Comparison of ENCODE assay signal across 23 mouse cellular contexts in genomic region chr14:47361899-47362298, GRCm38 (mm10). TPM values are rescaled to one million over a fixed set of nuclear protein-coding genes. Genes with fewer than 3 reads are reported as not detected.
A peak's percentile ranks its signal among the peaks of the same experiment; 100 is the strongest.
DNase-seq lines count a peak whose midpoint lies in the region; ATAC-seq and TF ChIP-seq lines count a peak whose summit lies in the region.
"Had no signal": no experiment of that assay in that cellular context is flagged by ENCODE, and none has a peak within 500 bp of the region (broad histone marks: within the 10 kb centered on the region; RNA-seq: fewer than 3 reads in every experiment).

No protein-coding gene starts in this region.

- H3K4me3 ChIP-seq in CH12.LX (replicated peaks in 1 of 3; ENCODE audit: low read depth in 2 of 3, low read length in 2 of 3, poor library complexity in 1 of 3) = no peak overlapping the region
- H3K4me3 ChIP-seq: embryonic facial prominence, embryonic 15.5 days; layer of hippocampus, adult 2 months; limb, embryonic 13.5 days; myocyte had no signal

- dilution Hi-C loops in CH12.LX (cut with MboI; ENCODE audit: extremely low pct_ligation_motif_present, extremely low pct_unique_long_range_greater_than_20kb, low sequenced_read_pairs) = no loop called here

- H3K27me3 ChIP-seq in CH12.LX (replicated peaks) = no peaks in the 10 kb centered on the region
- H3K27me3 ChIP-seq: embryonic facial prominence, embryonic 15.5 days had no signal

- no peak; the same call in 1 of the 2 replicates for TF ChIP-seq EP300 in CH12.LX (IDR thresholded peaks at IDR 0.05; ENCODE audit: low read length)

- DNase-seq in lung, adult 18-20 months = peak; percentile 31 to 32
- DNase-seq in lung, postnatal 4 days = no peak
- peak; percentile 59 for DNase-seq in CH12.LX (ENCODE audit: extremely low read depth)
- no peak for DNase-seq in adrenal gland, adult 8-10 months
- DNase-seq in left cerebral cortex, adult 11 months (ENCODE audit: low spot score) = no peak
- DNase-seq in urinary bladder, postnatal 25 days (ENCODE audit: low spot score) = no peak
- DNase-seq: adrenal gland, postnatal 36 days; cerebellum, adult 9-11 months; gastrocnemius, postnatal 14 days; kidney, adult 11 months; retina, postnatal 1 day; right cerebral cortex, postnatal 4 days; thymus, postnatal 36 days had no signal

- TF ChIP-seq POLR2A in CH12.LX (IDR thresholded peaks at IDR 0.05; ENCODE audit: low read depth, low read length) = peak; percentile 63

- peak; percentile 34 for ATAC-seq in activated CD4-positive, CD25-positive, alpha-beta regulatory T cell, adult 4 months
- ATAC-seq in megakaryocyte, adult 5-6 weeks (ENCODE audit: poor library complexity, severe bottlenecking) = peak; percentile 67

- in situ Hi-C loops in CH12.LX (cut with MboI; ENCODE audit: low pct_ligation_motif_present, low pct_unique_long_range_greater_than_20kb, low sequenced_read_pairs) = no loop called here

- TF ChIP-seq CTCF in CH12.LX (conservative IDR thresholded peaks at IDR 0.05 in 1 of 2, IDR thresholded peaks at IDR 0.05 in 1 of 2; ENCODE audit: low read depth in 2 of 2, low read length in 2 of 2) = no peak

- H3K4me2 ChIP-seq in CH12.LX (ENCODE audit: insufficient read depth, low read depth, poor library complexity, severe bottlenecking) = peak overlapping the region; percentile 5; the same call in 1 of the 2 replicates
- H3K4me2 ChIP-seq: embryonic facial prominence, embryonic 15.5 days; heart, embryonic 11.5 days; hindbrain, embryonic 14.5 days; limb, embryonic 13.5 days; midbrain, embryonic 11.5 days had no signal

- no peaks in the 10 kb centered on the region for H3K36me3 ChIP-seq in CH12.LX (replicated peaks in 1 of 2; ENCODE audit: control insufficient read depth in 1 of 2, insufficient read depth in 1 of 2, low read length in 1 of 2)
- H3K36me3 ChIP-seq: embryonic facial prominence, embryonic 15.5 days; limb, embryonic 13.5 days had no signal

- H3K9ac ChIP-seq in CH12.LX (ENCODE audit: insufficient read depth, low read depth) = no peak overlapping the region
- H3K9ac ChIP-seq: embryonic facial prominence, embryonic 15.5 days; hindbrain, embryonic 14.5 days; limb, embryonic 13.5 days had no signal

- H3K27ac ChIP-seq in CH12.LX (ENCODE audit: insufficient read depth, low read depth) = peak overlapping the region; percentile 36; the same call in 1 of the 2 replicates
- H3K27ac ChIP-seq: embryonic facial prominence, embryonic 15.5 days; hindbrain, embryonic 14.5 days; kidney, postnatal 0 days; layer of hippocampus, adult 2 months; limb, embryonic 13.5 days had no signal

- TF ChIP-seq RAD21 in CH12.LX (IDR thresholded peaks at IDR 0.05; ENCODE audit: low read depth, low read length) = no peak

- H3K4me1 ChIP-seq in CH12.LX (ENCODE audit: control insufficient read depth in 1 of 2, insufficient read depth in 2 of 2) = peaks cover 21 to 42% of the 10 kb centered on the region in 2 experiments

- H3K79me2 ChIP-seq in CH12.LX (replicated peaks; ENCODE audit: control insufficient read depth, extremely low read depth, insufficient read depth, poor library complexity, severe bottlenecking) = no peaks in the 10 kb centered on the region

- H3K9me3 ChIP-seq in CH12.LX (replicated peaks; ENCODE audit: low read length) = no peaks in the 10 kb centered on the region
- H3K9me3 ChIP-seq: embryonic facial prominence, embryonic 15.5 days; limb, embryonic 13.5 days had no signal

TF ChIP-seq in CH12.LX, 34 proteins besides CTCF, POLR2A, EP300 and RAD21:
- TF ChIP-seq BHLHE40 (IDR thresholded peaks at IDR 0.05; ENCODE audit: low read depth, low read length) = no peak
- peak; percentile 49 for TF ChIP-seq NELFE (IDR thresholded peaks at IDR 0.05; ENCODE audit: low read depth, low read length)
- peak; percentile 53 for TF ChIP-seq ELF1 (IDR thresholded peaks at IDR 0.05; ENCODE audit: low read depth, low read length)
- peak; percentile 10; the same call in 1 of the 2 replicates for TF ChIP-seq ETS1 (conservative IDR thresholded peaks at IDR 0.05; ENCODE audit: low read depth, low read length)
- TF ChIP-seq NRF1 (IDR thresholded peaks at IDR 0.05; ENCODE audit: low read depth, low read length) = no peak
- TF ChIP-seq MAZ (IDR thresholded peaks at IDR 0.05; ENCODE audit: low read depth, low read length) = no peak
- no peak for TF ChIP-seq MYC (IDR thresholded peaks at IDR 0.05; ENCODE audit: low read depth, low read length)
- TF ChIP-seq ZMIZ1 (IDR thresholded peaks at IDR 0.05; ENCODE audit: low read depth, low read length) = peak; percentile 93
- no peak for TF ChIP-seq UBTF (IDR thresholded peaks at IDR 0.05; ENCODE audit: low read depth, low read length)
- TF ChIP-seq PAX5 (IDR thresholded peaks at IDR 0.05; ENCODE audit: low read length) = no peak
- no peak for TF ChIP-seq MAFK (IDR thresholded peaks at IDR 0.05; ENCODE audit: insufficient replicate concordance, low read length)
- TF ChIP-seq POLR2AphosphoS2 (IDR thresholded peaks at IDR 0.05; ENCODE audit: low read depth, low read length) = no peak
- no peak for TF ChIP-seq MXI1 (IDR thresholded peaks at IDR 0.05; ENCODE audit: low read depth, low read length)
- TF ChIP-seq KAT2A (IDR thresholded peaks at IDR 0.05; ENCODE audit: insufficient replicate concordance, low read length) = no peak
- TF ChIP-seq SMC3 (IDR thresholded peaks at IDR 0.05; ENCODE audit: low read depth, low read length) = no peak
- TF ChIP-seq TCF12 (IDR thresholded peaks at IDR 0.05; ENCODE audit: low read depth, low read length) = 0 out of 2 replicates have a peak, but pooled peaks have one; percentile 11
- no peak for TF ChIP-seq ZNF384 (IDR thresholded peaks at IDR 0.05; ENCODE audit: low read depth, low read length)
- TF ChIP-seq TBP (conservative IDR thresholded peaks at IDR 0.05; ENCODE audit: low read depth, low read length) = peak; percentile 73
- TF ChIP-seq CHD1 (IDR thresholded peaks at IDR 0.05; ENCODE audit: low read depth, low read length) = no peak
- no peak for TF ChIP-seq JUN (IDR thresholded peaks at IDR 0.05; ENCODE audit: insufficient read depth, low read depth, low read length)
- 0 out of 2 replicates have a peak, but pooled peaks have one; percentile 14 for TF ChIP-seq SIN3A (IDR thresholded peaks at IDR 0.05; ENCODE audit: low read length)
- TF ChIP-seq MAX (IDR thresholded peaks at IDR 0.05; ENCODE audit: low read length) = 0 out of 2 replicates have a peak, but pooled peaks have one; percentile 34
- TF ChIP-seq IRF4 (IDR thresholded peaks at IDR 0.05; ENCODE audit: low read depth, low read length) = peak; percentile 30; the same call in 1 of the 2 replicates
- peak; percentile 45 for TF ChIP-seq USF1 (IDR thresholded peaks at IDR 0.05; ENCODE audit: low read depth, low read length)
- no peak for TF ChIP-seq E2F4 (IDR thresholded peaks at IDR 0.05; ENCODE audit: insufficient replicate concordance, low read depth, low read length)
- no peak for TF ChIP-seq CHD2 (IDR thresholded peaks at IDR 0.05; ENCODE audit: low read length)
TF ChIP-seq in CH12.LX: peak in this region for 10.

RNA-seq across cellular contexts. Expression of gene Lgals3, which starts 5.7 kb away (rescaled TPM):
- 1.3 and 1.8 TPM in 2 replicates for total RNA-seq in CH12.LX (2012; rRNA removed)
- total RNA-seq in CH12.LX (2014; rRNA removed) = not detected in 2 replicates
- polyA plus RNA-seq in CH12.LX (2012; ENCODE audit: insufficient read length, low read depth) = 0.29 and 0.30 TPM in 2 replicates
- 10 to 100 TPM; 43.2 to 70.4 TPM for polyA plus RNA-seq in activated CD4-positive, CD25-positive, alpha-beta regulatory T cell, adult 4 months (2017; shearing (Covaris generic))
- 1,575 and 1,670 TPM in 2 replicates for total RNA-seq in megakaryocyte, adult 5-6 weeks (2015)
- 496 and 508 TPM in 2 replicates for total RNA-seq in megakaryocyte, adult 5-6 weeks (2017)
- total RNA-seq in adrenal gland, adult 8-10 months (2022) = 10 to 100 TPM; 13.9 to 50.0 (median 27.4) TPM

RNA-seq across cellular contexts. Expression of gene Dlgap5, which starts 56.3 kb away (rescaled TPM):
- total RNA-seq in CH12.LX (2012; rRNA removed) = 48.9 and 50.8 TPM in 2 replicates
- 53.5 and 59.9 TPM in 2 replicates for total RNA-seq in CH12.LX (2014; rRNA removed)
- polyA plus RNA-seq in CH12.LX (2012; ENCODE audit: insufficient read length, low read depth) = 57.0 and 62.9 TPM in 2 replicates
- polyA plus RNA-seq in activated CD4-positive, CD25-positive, alpha-beta regulatory T cell, adult 4 months (2017; shearing (Covaris generic)) = 10 to 100 TPM; 14.7 to 15.5 TPM
- total RNA-seq in megakaryocyte, adult 5-6 weeks (2015) = 55.8 and 59.1 TPM in 2 replicates
- total RNA-seq in megakaryocyte, adult 5-6 weeks (2017) = 98.6 and 105 TPM in 2 replicates
- total RNA-seq in adrenal gland, adult 8-10 months (2022) = 1 to 10 TPM; 1.3 to 2.9 (median 2.2) TPM

Comparison
In these comparisons a context has a peak if more than half of its experiments do, and no peak if none do; other contexts are left out.
1. DNase-seq: peak in lung, adult 18-20 months (2 of 2) and CH12.LX (single experiment); none in lung, postnatal 4 days (0 of 2), adrenal gland, adult 8-10 months (single experiment), left cerebral cortex, adult 11 months (single experiment) and urinary bladder, postnatal 25 days (single experiment).
2. RNA of gene Lgals3, which starts 5.7 kb away (total RNA-seq): 496 to 1,670 TPM in megakaryocyte, adult 5-6 weeks; 13.9 to 50.0 TPM in adrenal gland, adult 8-10 months and 1.3 to 1.8 TPM in CH12.LX; every median in the first group is over 4 times any median in the second.
3. RNA of gene Dlgap5, which starts 56.3 kb away (total RNA-seq): 55.8 to 105 TPM in megakaryocyte, adult 5-6 weeks and 48.9 to 59.9 TPM in CH12.LX; 1.3 to 2.9 TPM in adrenal gland, adult 8-10 months; every median in the first group is over 10 times any median in the second.